Mouse (Mus musculus): Measurements from ENCODE around the gene Limch1.

Gene Limch1

GRCm38 (mm10) chr5:67099393-67100271 is 354.0 kb downstream of the Limch1 start:
- peak; percentile 34 for DNase-seq (ENCODE audit: low read depth, low spot score)

- no peak for DNase-seq (ENCODE audit: low read depth, low spot score)
Measured at GRCm38 (mm10) chr5:67100564-67101394, 355.2 kb downstream of the Limch1 start.

- DNase-seq (ENCODE audit: low read depth, low spot score), result peak; percentile 10
Measured at GRCm38 (mm10) chr5:67101395-67101760, 355.8 kb downstream of the Limch1 start.

GRCm38 (mm10) chr5:67101793-67102600 is 356.4 kb downstream of the Limch1 start:
- DNase-seq (ENCODE audit: low read depth, low spot score), result peak; percentile 59

- no peak for DNase-seq (ENCODE audit: low read depth, low spot score)
Measured at GRCm38 (mm10) chr5:67103016-67103415, 357.4 kb downstream of the Limch1 start.

- peak; percentile 55 for DNase-seq (ENCODE audit: low read depth, low spot score)
Measured at GRCm38 (mm10) chr5:67106261-67106660, 360.6 kb downstream of the Limch1 start.

All from ES-CJ7 (cell line).